Mouse (Mus musculus): ENCODE measurements around the gene Cdca7. TPM values are rescaled to one million over a fixed set of nuclear protein-coding genes. Genes with fewer than 3 reads are reported as not detected.

Gene Cdca7
- polyA plus RNA-seq, 1 experiment from 2014 or later = 26.7 TPM

- ATAC-seq (ENCODE audit: low FRiP score, low TSS enrichment) (no peak), DNase-seq (no peak)
- Histone ChIP-seq H3K27ac (replicated peaks; ENCODE audit: low read depth, low read length) (no peak overlapping the region), H3K36me3 (ENCODE audit: control insufficient read depth, insufficient read depth, low read length) (no peaks in the 10 kb centered on the region), H3K9ac (replicated peaks; ENCODE audit: low read length) (no peak overlapping the region), H3K27me3 (ENCODE audit: control insufficient read depth, insufficient read depth, low read length) (peaks cover 45% of the 10 kb centered on the region), H3K4me1 (ENCODE audit: control insufficient read depth, insufficient read depth, low read length) (peaks cover 12% of the 10 kb centered on the region), H3K4me3 (replicated peaks; ENCODE audit: low read depth, low read length) (no peak overlapping the region), H3K4me2 (ENCODE audit: low read length) (no peak overlapping the region), H3K9me3 (ENCODE audit: control insufficient read depth, low read length) (no peaks in the 10 kb centered on the region)
- 86% methylated on average over 3 of the region's 3 CpGs for WGBS
These were observed 49.6 kb downstream of the Cdca7 start for GRCm38 (mm10) chr2:72525556-72525955.

GRCm38 (mm10) chr2:72529026-72529357 is 53.0 kb downstream of the Cdca7 start:
- Histone ChIP-seq H3K4me3 (replicated peaks; ENCODE audit: low read depth, low read length) (no peak overlapping the region), H3K9ac (replicated peaks; ENCODE audit: low read length) (no peak overlapping the region), H3K4me2 (ENCODE audit: low read length) (peak overlapping the region; percentile 61), H3K27ac (replicated peaks; ENCODE audit: low read depth, low read length) (peak overlapping the region; percentile 65; the same call in 1 of the 2 replicates), H3K36me3 (ENCODE audit: control insufficient read depth, insufficient read depth, low read length) (no peaks in the 10 kb centered on the region), H3K9me3 (ENCODE audit: control insufficient read depth, low read length) (no peaks in the 10 kb centered on the region), H3K27me3 (ENCODE audit: control insufficient read depth, insufficient read depth, low read length) (peaks cover 45% of the 10 kb centered on the region; the same call in 1 of the 2 replicates), H3K4me1 (ENCODE audit: control insufficient read depth, insufficient read depth, low read length) (peaks cover 12% of the 10 kb centered on the region)
- DNase-seq = no peak
- ATAC-seq (ENCODE audit: low FRiP score, low TSS enrichment) = no peak
- WGBS = 9% methylated on average over 10 of the region's 10 CpGs

- H3K4me2 ChIP-seq (ENCODE audit: low read length) = peak overlapping the region; percentile 61
These were observed 53.7 kb downstream of the Cdca7 start for GRCm38 (mm10) chr2:72529358-72530319.

GRCm38 (mm10) chr2:72535889-72536288 is 59.9 kb downstream of the Cdca7 start:
- DNase-seq = no peak
- 62% methylated on average over 1 of the region's 1 CpGs for WGBS
- no peak overlapping the region for H3K4me2 ChIP-seq (ENCODE audit: low read length)
- H3K36me3 ChIP-seq (ENCODE audit: control insufficient read depth, insufficient read depth, low read length) = no peaks in the 10 kb centered on the region
- no peaks in the 10 kb centered on the region for H3K4me1 ChIP-seq (ENCODE audit: control insufficient read depth, insufficient read depth, low read length)
- no peak for ATAC-seq (ENCODE audit: low FRiP score, low TSS enrichment)
- no peak overlapping the region for H3K9ac ChIP-seq (replicated peaks; ENCODE audit: low read length)
- H3K4me3 ChIP-seq (replicated peaks; ENCODE audit: low read depth, low read length) = no peak overlapping the region
- H3K27ac ChIP-seq (replicated peaks; ENCODE audit: low read depth, low read length) = no peak overlapping the region
- peaks cover 35% of the 10 kb centered on the region; the same call in 1 of the 2 replicates for H3K27me3 ChIP-seq (ENCODE audit: control insufficient read depth, insufficient read depth, low read length)
- 0 out of 2 replicates have a peak, but pooled peaks cover 2% of the 10 kb centered on the region for H3K9me3 ChIP-seq (ENCODE audit: control insufficient read depth, low read length)

More at GRCm38 (mm10) chr2:72529358-72530319, 53.7 kb downstream of the Cdca7 start:
- peak; percentile 75 for DNase-seq
- peak overlapping the region; percentile 65 for H3K27ac ChIP-seq (replicated peaks; ENCODE audit: low read depth, low read length)
- H3K27me3 ChIP-seq (ENCODE audit: control insufficient read depth, insufficient read depth, low read length) = peaks cover 45% of the 10 kb centered on the region; the same call in 1 of the 2 replicates
- H3K36me3 ChIP-seq (ENCODE audit: control insufficient read depth, insufficient read depth, low read length) = no peaks in the 10 kb centered on the region
- H3K9ac ChIP-seq (replicated peaks; ENCODE audit: low read length) = peak overlapping the region; percentile 45; the same call in 1 of the 2 replicates
- H3K4me1 ChIP-seq (ENCODE audit: control insufficient read depth, insufficient read depth, low read length) = peaks cover 12% of the 10 kb centered on the region
- H3K4me3 ChIP-seq (replicated peaks; ENCODE audit: low read depth, low read length) = peak overlapping the region; percentile 30
- H3K9me3 ChIP-seq (ENCODE audit: control insufficient read depth, low read length) = no peaks in the 10 kb centered on the region
- ATAC-seq (ENCODE audit: low FRiP score, low TSS enrichment) = peak; percentile 63; the same call in 1 of the 2 replicates
- WGBS = 5% methylated on average over 25 of the region's 25 CpGs

Other genes starting within 250 kb of the Cdca7 start
- gene Map3k20, start 190.5 kb upstream of the Cdca7 start, polyA plus RNA-seq (2014; fragmentation: Nextera tagmentation; extraction: Ambion mirVana) = 3.8 and 6.6 TPM in 2 replicates